Mouse (Mus musculus): ENCODE measurements at regions not wholly inside any gene's neighbourhood (a gene's known extent, or its start where the extent isn't known, plus 50 kb on each side); places are given as distances from the start of the nearest gene placed in this dataset.

- Histone ChIP-seq H3K4me1 (ENCODE audit: control insufficient read depth, insufficient read depth, low read length) (no peaks in the 10 kb centered on the region), H3K27ac (ENCODE audit: control insufficient read depth, insufficient read depth, low read depth, low read length) (no peak overlapping the region), H3K36me3 (ENCODE audit: control insufficient read depth, insufficient read depth, low read length) (no peaks in the 10 kb centered on the region), H3K4me3 (ENCODE audit: control insufficient read depth, low read depth, low read length) (no peak overlapping the region), H3K27me3 (ENCODE audit: control insufficient read depth, insufficient read depth, low read length) (no peaks in the 10 kb centered on the region)
- TF ChIP-seq CTCF (IDR thresholded peaks at IDR 0.05; ENCODE audit: control insufficient read depth, insufficient read depth, insufficient replicate concordance, low read depth, low read length) (no peak), POLR2A (IDR thresholded peaks at IDR 0.05; ENCODE audit: control insufficient read depth, low read depth, low read length) (no peak)
Observed at GRCm38 (mm10) chr10:99320797-99321196, 57.8 kb downstream of the Dusp6 start.

GRCm38 (mm10) chr10:99323358-99323757 lies 60.3 kb downstream of the Dusp6 start:
- TF ChIP-seq CTCF (IDR thresholded peaks at IDR 0.05; ENCODE audit: control insufficient read depth, insufficient read depth, insufficient replicate concordance, low read depth, low read length) (no peak), POLR2A (IDR thresholded peaks at IDR 0.05; ENCODE audit: control insufficient read depth, low read depth, low read length) (no peak)
- H3K36me3 ChIP-seq (ENCODE audit: control insufficient read depth, insufficient read depth, low read length): no peaks in the 10 kb centered on the region

GRCm38 (mm10) chr10:99327501-99327900 lies 64.5 kb downstream of the Dusp6 start:
- TF ChIP-seq POLR2A (IDR thresholded peaks at IDR 0.05; ENCODE audit: control insufficient read depth, low read depth, low read length) (no peak), CTCF (IDR thresholded peaks at IDR 0.05; ENCODE audit: control insufficient read depth, insufficient read depth, insufficient replicate concordance, low read depth, low read length) (no peak)
- H3K27me3 ChIP-seq (ENCODE audit: control insufficient read depth, insufficient read depth, low read length): no peaks in the 10 kb centered on the region
- H3K4me3 ChIP-seq (ENCODE audit: control insufficient read depth, low read depth, low read length): no peak overlapping the region
- H3K36me3 ChIP-seq (ENCODE audit: control insufficient read depth, insufficient read depth, low read length): no peaks in the 10 kb centered on the region
- H3K27ac ChIP-seq (ENCODE audit: control insufficient read depth, insufficient read depth, low read depth, low read length): no peak overlapping the region
- H3K4me1 ChIP-seq (ENCODE audit: control insufficient read depth, insufficient read depth, low read length): no peaks in the 10 kb centered on the region

More at GRCm38 (mm10) chr10:99323358-99323757, 60.3 kb downstream of the Dusp6 start:
- no peak overlapping the region for H3K27ac ChIP-seq (ENCODE audit: control insufficient read depth, insufficient read depth, low read depth, low read length)
- H3K27me3 ChIP-seq (ENCODE audit: control insufficient read depth, insufficient read depth, low read length): no peaks in the 10 kb centered on the region
- H3K4me1 ChIP-seq (ENCODE audit: control insufficient read depth, insufficient read depth, low read length): no peaks in the 10 kb centered on the region
- H3K4me3 ChIP-seq (ENCODE audit: control insufficient read depth, low read depth, low read length): no peak overlapping the region

DNA sequence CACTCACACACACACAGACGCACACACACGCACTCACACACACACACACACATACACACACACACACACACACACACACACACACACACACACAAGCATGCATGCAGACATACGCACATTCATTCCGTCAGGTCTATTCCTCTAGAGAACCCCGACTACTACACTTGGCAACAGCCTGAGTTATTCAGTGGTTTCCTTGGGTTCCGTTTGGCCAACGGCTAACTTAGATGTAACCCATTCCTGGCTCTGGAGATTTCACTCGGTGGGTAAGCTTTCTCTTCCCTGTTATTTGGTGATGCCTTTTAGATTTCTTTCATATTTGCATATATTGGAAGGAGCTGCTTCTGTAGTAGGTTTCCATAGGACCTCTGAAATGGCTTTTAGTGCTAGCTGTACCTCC lies 65.5 kb downstream of the Dusp6 start:
- Histone ChIP-seq H3K27ac (ENCODE audit: control insufficient read depth, insufficient read depth, low read depth, low read length) (no peak overlapping the region), H3K36me3 (ENCODE audit: control insufficient read depth, insufficient read depth, low read length) (no peaks in the 10 kb centered on the region), H3K4me3 (ENCODE audit: control insufficient read depth, low read depth, low read length) (no peak overlapping the region), H3K4me1 (ENCODE audit: control insufficient read depth, insufficient read depth, low read length) (no peaks in the 10 kb centered on the region), H3K27me3 (ENCODE audit: control insufficient read depth, insufficient read depth, low read length) (no peaks in the 10 kb centered on the region)
- TF ChIP-seq POLR2A (IDR thresholded peaks at IDR 0.05; ENCODE audit: control insufficient read depth, low read depth, low read length) (no peak), CTCF (IDR thresholded peaks at IDR 0.05; ENCODE audit: control insufficient read depth, insufficient read depth, insufficient replicate concordance, low read depth, low read length) (no peak)

- no peaks in the 10 kb centered on the region for H3K27me3 ChIP-seq (ENCODE audit: control insufficient read depth, insufficient read depth, low read length)
- TF ChIP-seq CTCF (IDR thresholded peaks at IDR 0.05; ENCODE audit: control insufficient read depth, insufficient read depth, insufficient replicate concordance, low read depth, low read length) (no peak), POLR2A (IDR thresholded peaks at IDR 0.05; ENCODE audit: control insufficient read depth, low read depth, low read length) (no peak)
Observed at GRCm38 (mm10) chr10:99329469-99329868, 66.4 kb downstream of the Dusp6 start.

DNA sequence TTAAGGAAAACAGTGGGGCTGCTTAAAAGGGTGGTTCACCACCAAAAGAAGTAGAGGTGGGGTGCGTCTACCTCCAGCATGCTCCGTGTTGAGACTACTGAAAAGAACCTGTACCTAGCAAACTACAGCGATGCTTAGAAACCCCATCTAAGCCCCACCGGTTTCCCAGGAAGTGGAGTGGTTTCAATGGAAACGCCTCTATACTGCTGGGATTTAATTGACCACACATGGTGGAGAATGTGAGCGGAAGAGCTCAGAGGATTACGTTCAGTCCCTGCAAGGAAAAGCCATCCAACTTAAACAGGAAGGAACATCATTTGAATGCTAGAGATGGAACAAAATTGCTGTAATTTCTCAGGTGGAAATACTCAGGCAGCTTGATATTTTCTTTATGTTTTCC lies 67.5 kb downstream of the Dusp6 start:
- Histone ChIP-seq H3K4me1 (ENCODE audit: control insufficient read depth, insufficient read depth, low read length) (no peaks in the 10 kb centered on the region), H3K27ac (ENCODE audit: control insufficient read depth, insufficient read depth, low read depth, low read length) (no peak overlapping the region), H3K4me3 (ENCODE audit: control insufficient read depth, low read depth, low read length) (no peak overlapping the region), H3K36me3 (ENCODE audit: control insufficient read depth, insufficient read depth, low read length) (no peaks in the 10 kb centered on the region), H3K27me3 (ENCODE audit: control insufficient read depth, insufficient read depth, low read length) (no peaks in the 10 kb centered on the region)
- TF ChIP-seq POLR2A (IDR thresholded peaks at IDR 0.05; ENCODE audit: control insufficient read depth, low read depth, low read length) (no peak), CTCF (IDR thresholded peaks at IDR 0.05; ENCODE audit: control insufficient read depth, insufficient read depth, insufficient replicate concordance, low read depth, low read length) (no peak)

More at GRCm38 (mm10) chr10:99329469-99329868, 66.4 kb downstream of the Dusp6 start:
- Histone ChIP-seq H3K4me3 (ENCODE audit: control insufficient read depth, low read depth, low read length) (no peak overlapping the region), H3K36me3 (ENCODE audit: control insufficient read depth, insufficient read depth, low read length) (no peaks in the 10 kb centered on the region), H3K27ac (ENCODE audit: control insufficient read depth, insufficient read depth, low read depth, low read length) (no peak overlapping the region), H3K4me1 (ENCODE audit: control insufficient read depth, insufficient read depth, low read length) (no peaks in the 10 kb centered on the region)

GRCm38 (mm10) chr10:99331876-99332275 lies 68.8 kb downstream of the Dusp6 start:
- no peak overlapping the region for H3K4me3 ChIP-seq (ENCODE audit: control insufficient read depth, low read depth, low read length)
- H3K36me3 ChIP-seq (ENCODE audit: control insufficient read depth, insufficient read depth, low read length): no peaks in the 10 kb centered on the region
- H3K27ac ChIP-seq (ENCODE audit: control insufficient read depth, insufficient read depth, low read depth, low read length): no peak overlapping the region
- H3K27me3 ChIP-seq (ENCODE audit: control insufficient read depth, insufficient read depth, low read length): no peaks in the 10 kb centered on the region
- H3K4me1 ChIP-seq (ENCODE audit: control insufficient read depth, insufficient read depth, low read length): no peaks in the 10 kb centered on the region
- TF ChIP-seq POLR2A (IDR thresholded peaks at IDR 0.05; ENCODE audit: control insufficient read depth, low read depth, low read length): no peak
- no peak for TF ChIP-seq CTCF (IDR thresholded peaks at IDR 0.05; ENCODE audit: control insufficient read depth, insufficient read depth, insufficient replicate concordance, low read depth, low read length)

DNA sequence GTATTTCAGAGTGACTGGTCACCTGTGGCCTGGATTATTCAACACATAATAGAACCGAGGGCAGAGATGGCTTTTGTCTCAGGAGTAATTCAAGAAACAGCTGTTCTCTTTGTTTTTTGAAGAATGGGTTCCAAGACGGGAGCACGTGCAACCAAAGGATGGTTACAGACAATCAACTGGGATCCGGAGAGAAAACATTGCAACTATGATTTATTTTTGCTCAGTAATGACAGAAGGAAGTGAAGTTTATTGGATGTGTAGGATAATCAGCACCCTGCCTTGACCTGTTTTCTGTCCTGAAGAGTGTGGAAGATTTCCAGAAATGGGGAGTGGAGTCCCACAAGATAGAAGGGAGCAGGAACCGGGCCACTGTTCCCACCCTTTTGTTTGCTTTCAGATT lies 70.8 kb downstream of the Dusp6 start:
- H3K27ac ChIP-seq (ENCODE audit: control insufficient read depth, insufficient read depth, low read depth, low read length): no peak overlapping the region
- TF ChIP-seq POLR2A (IDR thresholded peaks at IDR 0.05; ENCODE audit: control insufficient read depth, low read depth, low read length) (no peak), CTCF (IDR thresholded peaks at IDR 0.05; ENCODE audit: control insufficient read depth, insufficient read depth, insufficient replicate concordance, low read depth, low read length) (no peak)

More for the DNA sequence above, 70.8 kb downstream of the Dusp6 start:
- no peak overlapping the region for H3K4me3 ChIP-seq (ENCODE audit: control insufficient read depth, low read depth, low read length)
- no peaks in the 10 kb centered on the region for H3K27me3 ChIP-seq (ENCODE audit: control insufficient read depth, insufficient read depth, low read length)
- no peaks in the 10 kb centered on the region for H3K36me3 ChIP-seq (ENCODE audit: control insufficient read depth, insufficient read depth, low read length)
- H3K4me1 ChIP-seq (ENCODE audit: control insufficient read depth, insufficient read depth, low read length): no peaks in the 10 kb centered on the region
